Mouse (Mus musculus): ENCODE data around the gene Sh2d1b2. TPM values are rescaled to one million over a fixed set of nuclear protein-coding genes. Genes with fewer than 3 reads are reported as not detected.

Sh2d1b2 gene
- total RNA-seq, 2 experiments from 2014 or later: not detected

DNA sequence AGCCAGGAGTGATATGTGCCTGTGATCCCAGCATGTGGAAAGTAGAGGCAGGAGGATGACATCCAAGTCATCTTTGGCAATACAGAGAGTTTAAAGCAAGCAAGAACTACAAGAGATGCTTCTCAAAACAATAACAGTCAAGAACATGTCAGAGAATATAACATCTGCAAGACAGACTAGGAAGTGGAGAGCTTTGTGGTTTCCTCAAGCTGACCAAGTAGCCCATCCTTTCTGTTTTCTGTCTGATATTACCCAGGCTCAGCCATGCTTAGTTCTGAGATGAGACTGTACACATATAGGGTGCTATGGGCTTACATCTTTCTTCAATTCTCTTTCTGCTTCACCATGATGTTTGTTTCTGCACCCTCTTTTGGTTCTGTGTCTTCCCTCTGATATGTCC lies 40.7 kb downstream of the Sh2d1b2 start:
- no peak for DNase-seq (ENCODE audit: low spot score in 2 of 2)

DNA sequence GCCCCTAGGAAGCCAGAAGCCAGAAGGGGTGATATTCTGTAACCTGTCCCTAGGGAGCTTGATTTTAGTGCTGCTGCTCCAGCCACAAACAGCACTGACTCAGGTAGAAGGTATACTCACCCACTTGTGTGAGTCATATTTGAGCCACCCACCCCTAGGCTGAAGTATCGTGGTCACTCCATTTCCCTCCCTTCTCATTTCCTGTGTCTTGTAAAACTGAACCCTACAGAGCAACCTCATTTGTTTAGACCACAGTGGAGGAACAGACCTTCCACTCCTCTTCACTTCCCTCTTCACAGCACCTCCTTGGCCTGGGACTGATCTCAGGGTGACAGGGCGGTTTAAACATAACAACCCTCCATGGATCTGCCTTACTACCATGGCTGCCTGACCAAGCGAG lies 44.5 kb downstream of the Sh2d1b2 start, which contains the start of gene Sh2d1b1:
Gene Sh2d1b1, plus strand, starts transcription at position 305 of the 400 bp plus-strand sequence.
- no peak for DNase-seq (ENCODE audit: low spot score in 2 of 2)

DNA sequence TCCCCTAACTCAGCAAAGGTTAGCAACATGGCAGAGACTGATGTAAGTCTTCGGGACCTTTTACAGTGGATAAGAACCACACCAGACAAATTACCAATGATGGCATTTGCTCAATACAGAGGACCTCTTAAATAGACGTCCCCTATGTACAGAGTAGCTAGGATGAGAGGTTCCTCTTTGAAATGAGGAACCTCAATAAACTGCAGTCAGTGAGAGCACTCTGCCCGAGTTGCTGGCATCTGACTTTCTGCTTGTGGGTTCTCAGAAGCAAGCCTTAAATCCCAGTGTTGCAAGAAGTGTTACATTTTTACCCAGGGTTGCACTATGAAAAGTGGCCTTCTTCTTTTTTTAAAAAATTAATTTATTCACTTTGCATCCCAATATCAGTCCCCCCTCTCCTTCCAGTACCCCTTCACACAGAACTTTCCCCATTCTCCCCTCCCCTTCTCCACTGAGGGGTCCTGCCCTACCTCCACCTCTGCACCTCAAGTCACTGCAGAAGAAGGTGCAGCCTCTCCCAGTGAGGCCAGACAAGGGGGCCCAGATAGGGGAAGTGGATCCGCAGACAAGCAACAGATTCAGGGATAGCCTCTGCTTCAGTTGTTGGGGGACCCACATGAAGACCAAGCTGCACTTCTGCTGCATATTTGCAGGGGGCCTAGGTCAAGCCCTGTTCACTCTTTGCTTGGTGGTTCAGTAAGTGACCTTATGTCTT lies 50.0 kb downstream of the Sh2d1b2 start:
- no peak for DNase-seq (ENCODE audit: low spot score in 2 of 2)

DNA sequence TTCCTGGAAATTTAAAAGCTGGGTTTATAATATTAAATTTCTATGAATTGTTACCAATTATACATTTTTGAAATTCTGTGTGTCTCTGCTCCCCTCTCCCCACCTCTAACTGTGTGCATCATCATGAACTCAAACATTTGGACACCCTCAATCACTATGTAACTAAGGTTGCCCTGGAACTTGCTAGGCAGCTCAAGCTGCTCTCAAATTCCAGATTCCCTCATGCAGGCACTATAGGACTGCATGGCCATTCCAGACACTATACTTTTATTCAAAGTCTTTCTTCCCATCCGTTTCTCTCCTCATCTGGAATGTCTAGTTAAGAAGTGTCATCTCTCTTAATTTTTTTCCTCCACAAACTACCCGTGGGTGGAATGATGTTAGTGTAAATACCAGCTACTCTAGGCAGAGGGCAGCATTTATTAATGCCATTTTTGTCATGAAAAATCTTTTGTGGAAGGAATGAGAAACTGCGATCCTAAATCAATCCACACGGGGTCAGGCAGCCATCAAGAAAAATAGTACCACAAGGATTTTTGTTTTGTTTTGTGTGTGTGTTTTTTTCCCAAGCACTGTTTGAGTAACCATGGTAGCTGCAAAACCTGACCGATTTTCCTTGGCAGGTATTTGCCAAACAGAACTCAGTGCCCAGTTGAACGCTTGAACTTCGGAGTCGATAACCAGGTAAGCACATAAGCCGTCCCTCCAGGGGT lies 59.8 kb downstream of the Sh2d1b2 start:
- peak; percentile 47 to 88 for DNase-seq (ENCODE audit: low spot score in 2 of 2)

DNA sequence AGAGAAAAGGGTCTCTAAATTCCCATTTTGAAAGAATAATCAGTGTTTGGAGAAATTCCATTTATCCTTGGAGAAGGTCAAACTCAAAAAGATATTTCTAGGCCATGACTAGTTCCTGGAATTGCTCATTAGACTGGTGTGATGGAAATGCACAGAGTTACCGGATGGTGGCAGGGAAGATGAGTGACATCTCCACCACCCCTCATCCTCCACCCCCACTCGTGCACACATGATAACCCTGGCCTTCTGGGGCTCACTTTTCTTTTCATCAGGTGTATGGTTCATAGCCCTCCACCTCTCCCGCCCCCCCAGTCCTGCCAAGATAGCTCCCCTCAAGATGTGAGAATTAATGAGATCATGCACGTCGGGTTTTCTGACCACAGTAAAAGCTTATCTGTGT lies 60.7 kb downstream of the Sh2d1b2 start:
- DNase-seq (ENCODE audit: low spot score in 2 of 2): no peak

- DNase-seq (ENCODE audit: low spot score in 2 of 2): peak in 1 of 2 experiments; percentile 32
These were observed 62.4 kb downstream of the Sh2d1b2 start for GRCm38 (mm10) chr1:170294786-170295570.

DNA sequence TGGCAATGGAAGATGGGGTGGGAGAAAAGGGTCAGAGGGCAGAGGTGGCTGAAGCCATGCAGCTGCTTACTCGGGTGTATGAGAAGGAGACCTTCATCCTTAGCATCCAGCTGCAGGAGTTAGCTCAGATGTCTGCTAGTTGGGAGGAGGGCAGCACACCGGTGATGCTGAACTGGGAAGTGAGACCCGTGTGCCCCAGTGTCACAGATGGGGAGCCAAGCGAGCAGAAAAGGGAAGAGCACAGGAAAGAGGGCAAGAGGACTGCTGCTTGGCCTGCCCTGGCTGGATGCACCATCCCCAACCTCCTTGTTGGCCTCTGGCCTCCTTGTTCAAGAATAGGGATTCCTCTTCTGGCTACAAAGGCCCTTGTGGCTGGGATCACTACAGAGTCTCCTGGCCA lies 66.9 kb downstream of the Sh2d1b2 start:
- DNase-seq (ENCODE audit: low spot score in 2 of 2): no peak

DNA sequence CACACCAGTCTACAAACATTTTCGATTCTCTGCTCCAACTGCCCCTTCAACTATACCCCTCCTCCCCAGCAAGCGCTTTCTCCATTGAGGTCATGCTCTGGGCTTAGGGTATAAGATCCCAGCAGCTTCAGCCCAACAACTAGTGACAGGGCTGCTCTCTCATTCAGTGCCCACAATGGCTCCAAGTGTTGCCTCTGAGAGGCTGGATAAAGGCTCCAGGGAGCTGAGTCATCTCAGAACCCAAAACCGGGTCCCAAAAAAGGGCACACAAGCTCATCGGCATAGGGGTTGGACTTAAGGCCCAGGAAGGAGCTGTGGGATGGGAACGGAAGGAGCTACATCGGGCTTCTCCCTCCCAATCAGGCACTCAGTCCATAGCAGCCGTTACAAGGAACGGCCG lies 69.1 kb downstream of the Sh2d1b2 start:
- no peak for DNase-seq (ENCODE audit: low spot score in 2 of 2)

- DNase-seq (ENCODE audit: low spot score in 2 of 2): no peak
These were observed 69.9 kb downstream of the Sh2d1b2 start for GRCm38 (mm10) chr1:170302456-170302855.

- DNase-seq (ENCODE audit: low spot score in 2 of 2): no peak
These were observed 70.6 kb downstream of the Sh2d1b2 start for GRCm38 (mm10) chr1:170303103-170303502.

Other genes with a start within 250 kb of the Sh2d1b2 start
- 1 to 10 TPM; 3.5 to 3.7 TPM for gene Ddr2, start 122.0 kb upstream of the Sh2d1b2 start, total RNA-seq (2021)
- 10 to 100 TPM; 52.2 to 55.7 TPM for gene Uap1, start 57.8 kb upstream of the Sh2d1b2 start, total RNA-seq (2021)
- gene Uhmk1, start 17.4 kb upstream of the Sh2d1b2 start, total RNA-seq (2021): 100 to 1,000 TPM; 147 to 148 TPM
- not detected for gene Sh2d1b1, start 44.6 kb downstream of the Sh2d1b2 start, total RNA-seq (2021)
- gene Gm7694, start 73.6 kb downstream of the Sh2d1b2 start, total RNA-seq (2021): 1 to 10 TPM; 3.8 to 3.9 TPM
- gene Spata46, start 76.1 kb downstream of the Sh2d1b2 start, total RNA-seq (2021): not detected